Mouse (Mus musculus) neural tube, embryonic 11.5 days (tissue): ENCODE measurements at regions not wholly inside any gene's neighbourhood (a gene's known extent, or its start where the extent isn't known, plus 50 kb on each side); places are given as distances from the start of the nearest gene placed in this dataset.

ENCODE experiments used
- ATAC-seq: fragments of 200-750 bp; cut with Nextera tagmentation; 2 replicates; pipeline ENCODE4 v1.8.0; 2017; ENCODE audit warnings: moderate number of reproducible peaks, mild to moderate bottlenecking, moderate TSS enrichment, moderate library complexity; ENCODE audit not compliant: insufficient read depth, low FRiP score, low TSS enrichment
- DNase-seq: peaks from one replicate; pipeline ENCODE4 v3.0.0-alpha.2; 2015; ENCODE audit warnings: low spot score
- H3K27ac ChIP-seq: fragments of 300-500 bp; sonication (generic); 2 replicates; pipeline ENCODE4 v1.5.1; 2014; ENCODE audit warnings: low read depth, mild to moderate bottlenecking, low read length
- H3K27me3 ChIP-seq: fragments of 300-500 bp; sonication (generic); 2 replicates; pipeline ENCODE4 v1.6.1; 2014; ENCODE audit warnings: mild to moderate bottlenecking, low read length, mixed read lengths; ENCODE audit not compliant: control insufficient read depth, insufficient read depth
- H3K36me3 ChIP-seq: fragments of 300-500 bp; sonication (generic); 2 replicates; pipeline ENCODE4 v1.6.1; 2014; ENCODE audit warnings: mild to moderate bottlenecking, low read length, moderate library complexity, mixed read lengths; ENCODE audit not compliant: control insufficient read depth, insufficient read depth
- H3K4me1 ChIP-seq: fragments of 300-500 bp; sonication (generic); 2 replicates; pipeline ENCODE4 v1.6.1; 2014; ENCODE audit warnings: low read length, mixed read lengths; ENCODE audit not compliant: control insufficient read depth, insufficient read depth
- H3K4me2 ChIP-seq: fragments of 300-500 bp; sonication (generic); 2 replicates; pipeline ENCODE4 v1.6.1; 2014; ENCODE audit warnings: low read depth, mild to moderate bottlenecking, moderate library complexity
- H3K4me3 ChIP-seq: fragments of 300-500 bp; sonication (generic); 2 replicates; pipeline ENCODE4 v1.5.1; 2014; ENCODE audit warnings: low read depth, low read length
- H3K9ac ChIP-seq: fragments of 300-500 bp; sonication (generic); 2 replicates; pipeline ENCODE4 v1.6.1; 2014; ENCODE audit warnings: mild to moderate bottlenecking, low read length
- H3K9me3 ChIP-seq: fragments of 300-500 bp; sonication (generic); 2 replicates; pipeline ENCODE4 v1.6.1; 2016; ENCODE audit warnings: low read length; ENCODE audit not compliant: control insufficient read depth
- WGBS: fragments of 180-500 bp; shearing (Covaris S2); extraction: QIAGEN DNeasy Blood & Tissue Kit; methylation state at CpG from one replicate; pipeline ENCODE4 v1.1.7; 2014; 5-methylcytosine and 5-hydroxymethylcytosine counted together

- no peaks in the 10 kb centered on the region for H3K36me3 ChIP-seq
- H3K4me3 ChIP-seq, result no peak overlapping the region
- no peak overlapping the region for H3K4me2 ChIP-seq
- H3K9ac ChIP-seq, result no peak overlapping the region
- WGBS, result 88% methylated on average over 5 of the region's 5 CpGs
- DNase-seq, result no peak
- ATAC-seq, result no peak
- no peaks in the 10 kb centered on the region for H3K4me1 ChIP-seq
- no peaks in the 10 kb centered on the region for H3K27me3 ChIP-seq
- no peaks in the 10 kb centered on the region for H3K9me3 ChIP-seq
- no peak overlapping the region for H3K27ac ChIP-seq
These were observed 186.8 kb upstream of the Sp4 start for GRCm38 (mm10) chr12:118488038-118488437.

GRCm38 (mm10) chr12:118486434-118486833, 185.2 kb upstream of the Sp4 start:
- 76% methylated on average over 6 of the region's 6 CpGs for WGBS
- no peaks in the 10 kb centered on the region for H3K36me3 ChIP-seq
- H3K4me1 ChIP-seq, result no peaks in the 10 kb centered on the region
- no peak overlapping the region for H3K4me3 ChIP-seq
- H3K4me2 ChIP-seq, result no peak overlapping the region
- no peak for DNase-seq
- no peak overlapping the region for H3K9ac ChIP-seq
- no peaks in the 10 kb centered on the region for H3K9me3 ChIP-seq
- H3K27ac ChIP-seq, result no peak overlapping the region
- H3K27me3 ChIP-seq, result no peaks in the 10 kb centered on the region
- peak; percentile 28; the same call in 1 of the 2 replicates for ATAC-seq

GRCm38 (mm10) chr12:118481347-118481746, 180.1 kb upstream of the Sp4 start:
- H3K4me3 ChIP-seq, result no peak overlapping the region
- no peak for DNase-seq
- no peaks in the 10 kb centered on the region for H3K4me1 ChIP-seq
- H3K27me3 ChIP-seq, result no peaks in the 10 kb centered on the region
- no peaks in the 10 kb centered on the region for H3K36me3 ChIP-seq
- 57% methylated on average over 2 of the region's 2 CpGs for WGBS
- H3K27ac ChIP-seq, result no peak overlapping the region
- ATAC-seq, result no peak
- no peak overlapping the region for H3K4me2 ChIP-seq
- H3K9me3 ChIP-seq, result no peaks in the 10 kb centered on the region
- no peak overlapping the region for H3K9ac ChIP-seq

- DNase-seq (no peak), ATAC-seq (no peak)
- Histone ChIP-seq H3K36me3 (no peaks in the 10 kb centered on the region), H3K27me3 (no peaks in the 10 kb centered on the region), H3K9ac (no peak overlapping the region), H3K4me2 (no peak overlapping the region), H3K9me3 (no peaks in the 10 kb centered on the region), H3K4me1 (no peaks in the 10 kb centered on the region), H3K27ac (no peak overlapping the region), H3K4me3 (no peak overlapping the region)
- 85% methylated on average over 3 of the region's 3 CpGs for WGBS
These were observed 173.5 kb upstream of the Sp4 start for GRCm38 (mm10) chr12:118474732-118475131.

- Histone ChIP-seq H3K9me3 (no peaks in the 10 kb centered on the region), H3K9ac (no peak overlapping the region), H3K36me3 (no peaks in the 10 kb centered on the region), H3K27ac (no peak overlapping the region), H3K27me3 (no peaks in the 10 kb centered on the region), H3K4me1 (no peaks in the 10 kb centered on the region), H3K4me3 (no peak overlapping the region), H3K4me2 (no peak overlapping the region)
- DNase-seq (no peak), ATAC-seq (no peak)
- 84% methylated on average over 3 of the region's 3 CpGs for WGBS
These were observed 165.6 kb upstream of the Sp4 start for GRCm38 (mm10) chr12:118466837-118467236.

GRCm38 (mm10) chr12:118457493-118458408, 156.5 kb upstream of the Sp4 start:
- DNase-seq (peak; percentile 90), ATAC-seq (peak; percentile 83)
- Histone ChIP-seq H3K27me3 (peaks cover 11% of the 10 kb centered on the region; the same call in 1 of the 2 replicates), H3K4me3 (no peak overlapping the region), H3K4me2 (peak overlapping the region; percentile 25), H3K27ac (no peak overlapping the region), H3K4me1 (no peaks in the 10 kb centered on the region), H3K9ac (no peak overlapping the region), H3K9me3 (no peaks in the 10 kb centered on the region), H3K36me3 (no peaks in the 10 kb centered on the region)
- 13% methylated on average over 36 of the region's 36 CpGs for WGBS

GRCm38 (mm10) chr12:118455609-118456008, 154.4 kb upstream of the Sp4 start:
- Histone ChIP-seq H3K4me1 (no peaks in the 10 kb centered on the region), H3K36me3 (no peaks in the 10 kb centered on the region), H3K27ac (no peak overlapping the region), H3K4me3 (no peak overlapping the region), H3K9ac (no peak overlapping the region), H3K4me2 (no peak overlapping the region), H3K9me3 (no peaks in the 10 kb centered on the region), H3K27me3 (peaks cover 7% of the 10 kb centered on the region; the same call in 1 of the 2 replicates)
- WGBS, result 53% methylated on average over 1 of the region's 1 CpGs
- DNase-seq (no peak), ATAC-seq (no peak)

GRCm38 (mm10) chr12:118439626-118440025, 138.4 kb upstream of the Sp4 start:
- DNase-seq (no peak), ATAC-seq (no peak)
- Histone ChIP-seq H3K27me3 (no peaks in the 10 kb centered on the region), H3K27ac (no peak overlapping the region), H3K4me2 (no peak overlapping the region), H3K4me1 (no peaks in the 10 kb centered on the region), H3K4me3 (no peak overlapping the region), H3K36me3 (no peaks in the 10 kb centered on the region), H3K9me3 (no peaks in the 10 kb centered on the region), H3K9ac (no peak overlapping the region)
- WGBS, result 79% methylated on average over 3 of the region's 3 CpGs

- no peak for DNase-seq
- no peak for ATAC-seq
- H3K4me2 ChIP-seq, result no peak overlapping the region
- H3K36me3 ChIP-seq, result no peaks in the 10 kb centered on the region
- no peaks in the 10 kb centered on the region for H3K27me3 ChIP-seq
- 88% methylated on average over 5 of the region's 5 CpGs for WGBS
- no peak overlapping the region for H3K9ac ChIP-seq
- H3K27ac ChIP-seq, result no peak overlapping the region
- H3K4me3 ChIP-seq, result no peak overlapping the region
- H3K9me3 ChIP-seq, result no peaks in the 10 kb centered on the region
- no peaks in the 10 kb centered on the region for H3K4me1 ChIP-seq
These were observed 137.6 kb upstream of the Sp4 start for GRCm38 (mm10) chr12:118438882-118439281.
